Mouse (Mus musculus) liver, embryonic 13.5 days (tissue): ENCODE results near the gene Tmsb15b2. TPM values are rescaled to one million over a fixed set of nuclear protein-coding genes. Genes with fewer than 3 reads are reported as not detected.
"Not testable (repeated sequence)": the region's sequence is repeated elsewhere in the genome, so short reads cannot be mapped to it uniquely, and the experiment has no call there.

Source experiments
- ATAC-seq: fragments of 200-750 bp; cut with Nextera tagmentation; 2 replicates; pipeline ENCODE4 v1.8.0; 2017; ENCODE audit warnings: low read depth, mild to moderate bottlenecking, moderate number of reproducible peaks, moderate library complexity
- DNase-seq: peaks from one replicate; pipeline ENCODE4 v3.0.0; 2022
- H3K27ac ChIP-seq: fragments of 300-500 bp; sonication (generic); 2 replicates; pipeline ENCODE4 v1.5.1; 2015; ENCODE audit warnings: moderate library complexity, mild to moderate bottlenecking, inconsistent platforms
- H3K27me3 ChIP-seq: fragments of 300-500 bp; sonication (generic); 2 replicates; pipeline ENCODE4 v1.6.1; 2015; ENCODE audit warnings: mild to moderate bottlenecking, inconsistent platforms
- H3K36me3 ChIP-seq: fragments of 300-500 bp; sonication (generic); 2 replicates; pipeline ENCODE4 v1.6.1; 2015; ENCODE audit warnings: mild to moderate bottlenecking, inconsistent platforms
- H3K4me1 ChIP-seq: fragments of 300-500 bp; sonication (generic); replicated peaks from 2 replicates; pipeline ENCODE4 v1.6.1; 2015; ENCODE audit warnings: inconsistent platforms
- H3K4me2 ChIP-seq: fragments of 300-500 bp; sonication (generic); 2 replicates; pipeline ENCODE4 v1.6.1; 2015; ENCODE audit warnings: inconsistent platforms, mild to moderate bottlenecking, moderate library complexity
- H3K4me3 ChIP-seq: fragments of 300-500 bp; sonication (generic); replicated peaks from 2 replicates; pipeline ENCODE4 v1.5.1; 2015; ENCODE audit warnings: mild to moderate bottlenecking, inconsistent platforms
- H3K9ac ChIP-seq: fragments of 300-500 bp; sonication (generic); 2 replicates; pipeline ENCODE4 v1.6.1; 2015; ENCODE audit warnings: mild to moderate bottlenecking, inconsistent platforms
- H3K9me3 ChIP-seq: fragments of 300-500 bp; sonication (generic); replicated peaks from 2 replicates; pipeline ENCODE4 v1.6.1; 2016; ENCODE audit warnings: inconsistent platforms
- WGBS: fragments of 180-500 bp; shearing (Covaris S2); methylation state at CpG from one replicate; pipeline ENCODE4 v1.1.7; 2015; ENCODE audit not compliant: insufficient replicate concordance; 5-methylcytosine and 5-hydroxymethylcytosine counted together
- polyA plus RNA-seq: library from polyadenylated mRNA; unstranded; fragments of >200 nt; fragmentation: Nextera tagmentation; extraction: Ambion mirVana; gene quantifications from 2 replicates; pipeline ENCODE4 v1.2.1, GENCODE M21; 2015

The Tmsb15b2 gene
- polyA plus RNA-seq, 1 experiment from 2014 or later: 6.3 TPM

DNA sequence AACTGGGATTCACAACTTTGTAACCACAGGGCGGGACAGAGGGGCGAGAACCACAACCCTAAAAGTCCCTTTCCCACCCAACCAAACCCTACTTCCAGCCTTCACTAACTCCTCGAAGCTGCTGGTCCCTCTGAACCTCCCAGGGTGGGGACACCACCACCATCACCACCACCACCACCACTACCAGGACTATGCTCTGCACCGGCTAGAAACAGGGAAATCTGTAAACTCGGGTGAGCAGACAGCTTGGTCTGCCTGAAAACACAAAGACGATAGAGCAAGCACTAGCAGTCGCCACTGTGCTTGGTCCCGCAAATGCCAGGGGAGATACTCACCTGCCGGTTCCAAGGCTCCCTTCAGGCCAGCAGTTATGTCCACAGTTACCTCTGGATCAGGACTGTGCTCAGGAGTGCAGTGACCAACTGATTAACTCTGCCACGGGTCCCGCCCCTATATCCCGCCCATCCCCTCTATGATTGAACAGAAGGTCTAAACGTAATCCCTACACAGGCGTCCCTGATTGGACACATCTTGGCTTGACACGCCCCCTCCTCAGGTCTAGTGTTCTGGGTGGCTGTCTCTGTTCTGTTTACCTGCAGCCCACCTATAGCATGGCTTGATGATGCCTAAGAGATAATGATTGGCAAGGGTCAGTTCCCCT is 1.3 kb upstream of the Tmsb15b2 start, which contains the start of the genes Tmsb15l and Tmsb15b1:
Gene Tmsb15l (minus strand): TSS at position 446 of the 661 bp plus-strand sequence.
Gene Tmsb15b1 (minus strand): TSS at position 451 of the 661 bp plus-strand sequence.
- WGBS: 26% methylated on average over 15 of the region's 15 CpGs
- Histone ChIP-seq H3K9ac (no peak within 1 kb of the TSS), H3K27ac (no peak within 1 kb of the TSS), H3K4me1 (no peaks in the 10 kb centered on the region), H3K4me3 (peak within 1 kb of the TSS; percentile 26), H3K4me2 (peak within 1 kb of the TSS; percentile 39), H3K36me3 (no peaks in the 10 kb centered on the region), H3K27me3 (no peaks in the 10 kb centered on the region), H3K9me3 (no peaks in the 10 kb centered on the region)
- DNase-seq (peak; percentile 40), ATAC-seq (peak; percentile 97)

DNA sequence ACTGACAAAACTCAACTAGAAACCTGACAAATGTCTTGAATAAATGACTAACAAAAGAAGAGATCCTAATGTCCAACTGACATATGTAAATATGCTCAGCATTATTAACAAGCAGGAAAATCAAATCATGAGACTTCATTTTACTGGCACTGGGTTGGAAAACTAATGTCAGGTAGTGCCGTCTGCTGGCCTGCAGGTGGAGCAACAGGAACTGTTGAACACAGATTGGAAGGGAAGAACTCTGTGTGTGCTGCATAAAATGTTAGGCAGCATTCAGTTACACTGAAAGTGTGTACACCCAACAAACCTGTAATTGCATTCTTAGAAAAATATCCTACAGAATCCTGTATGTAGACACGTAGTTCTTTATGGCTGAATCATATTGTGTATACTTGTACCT is 15.6 kb downstream of the Tmsb15b2 start:
- no peak overlapping the region for H3K9ac ChIP-seq
- no peak overlapping the region for H3K4me3 ChIP-seq
- H3K27ac ChIP-seq: no peak overlapping the region
- no peak overlapping the region for H3K4me2 ChIP-seq
- H3K4me1 ChIP-seq: no peaks in the 10 kb centered on the region
- H3K27me3 ChIP-seq: no peaks in the 10 kb centered on the region
- WGBS: 20% methylated on average over 2 of the region's 2 CpGs
- H3K9me3 ChIP-seq: no peaks in the 10 kb centered on the region
- H3K36me3 ChIP-seq: no peaks in the 10 kb centered on the region
- ATAC-seq (no peak), DNase-seq (no peak)

DNA sequence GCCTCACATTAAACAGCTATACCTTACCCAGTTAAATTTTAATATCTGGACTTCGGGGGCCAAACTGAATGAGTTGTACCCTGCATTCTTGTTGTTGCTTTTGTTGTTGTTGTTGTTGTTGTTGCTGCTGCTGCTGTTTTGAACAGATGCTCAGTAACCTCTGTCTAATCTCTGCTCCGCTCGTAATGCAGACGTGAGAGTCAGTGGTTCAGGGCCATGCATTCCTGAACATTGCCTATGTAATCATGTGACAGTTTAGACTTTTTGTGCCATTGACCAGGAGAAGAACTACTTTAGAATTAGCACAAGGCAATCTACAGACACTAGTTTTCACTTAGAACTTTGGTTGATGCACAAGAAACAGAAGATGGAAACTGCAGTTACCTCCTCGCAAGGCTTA is 17.0 kb downstream of the Tmsb15b2 start:
- H3K9ac ChIP-seq, H3K4me3 ChIP-seq: not testable (repeated sequence)

DNA sequence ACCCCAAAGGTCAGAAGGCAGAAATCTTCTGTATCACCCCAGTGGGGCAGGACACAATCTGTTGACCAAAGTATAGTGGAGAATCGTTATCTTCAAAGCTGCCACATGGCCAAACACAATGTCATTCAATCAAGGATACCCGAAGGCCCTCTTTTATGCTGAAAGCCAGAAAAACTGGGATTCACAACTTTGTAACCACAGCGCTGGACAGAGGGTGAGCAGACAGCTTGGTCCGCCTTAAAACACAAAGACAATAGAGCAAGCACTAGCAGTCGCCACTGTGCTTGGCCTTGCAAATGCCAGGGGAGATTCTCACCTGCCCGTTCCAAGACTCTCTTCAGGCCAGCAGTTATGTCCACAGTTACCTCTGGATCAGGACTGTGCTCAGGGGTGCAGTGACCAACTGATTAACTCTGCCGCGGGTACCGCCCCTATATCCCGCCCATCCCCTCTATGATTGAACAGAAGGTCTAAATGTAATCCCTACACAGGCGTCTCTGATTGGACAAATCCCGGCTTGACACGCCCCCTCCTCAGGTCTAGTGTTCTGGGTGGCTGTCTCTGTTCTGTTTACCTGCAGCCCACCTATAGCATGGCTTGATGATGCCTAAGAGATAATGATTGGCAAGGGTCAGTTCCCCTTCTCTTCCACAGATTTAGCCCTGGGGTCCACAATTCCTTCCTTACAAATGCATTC is 17.6 kb downstream of the Tmsb15b2 start:
- H3K4me1 ChIP-seq, DNase-seq, H3K9ac ChIP-seq, H3K4me2 ChIP-seq, H3K9me3 ChIP-seq, H3K4me3 ChIP-seq, H3K27ac ChIP-seq, H3K27me3 ChIP-seq, H3K36me3 ChIP-seq: not testable (repeated sequence)
- ATAC-seq: peak; percentile 75; the same call in 1 of the 2 replicates
- 22% methylated on average over 13 of the region's 13 CpGs for WGBS

More for the DNA sequence above, 17.0 kb downstream of the Tmsb15b2 start:
- H3K9me3 ChIP-seq, H3K36me3 ChIP-seq, H3K27ac ChIP-seq, H3K4me1 ChIP-seq, ATAC-seq, H3K27me3 ChIP-seq, DNase-seq, H3K4me2 ChIP-seq: not testable (repeated sequence)
- 62% methylated on average over 5 of the region's 5 CpGs for WGBS

DNA sequence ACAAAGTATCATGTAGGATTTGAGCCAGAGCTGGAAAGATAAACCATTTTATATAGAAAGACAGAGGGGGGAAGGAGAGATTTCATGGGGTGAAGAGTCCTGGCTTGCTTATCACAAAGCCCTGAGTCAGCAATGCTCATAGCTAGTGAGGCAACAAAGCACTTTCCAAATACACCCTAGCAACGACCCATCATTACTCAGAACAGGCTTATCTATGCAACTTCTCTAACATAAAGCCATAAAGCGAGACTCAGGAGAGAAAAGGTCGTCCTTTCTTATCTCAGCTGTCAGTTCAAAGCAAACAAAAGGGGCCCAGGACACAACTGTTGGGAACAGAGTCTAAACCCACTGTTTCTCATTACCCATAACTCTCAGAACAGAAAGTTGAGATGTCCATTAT is 37.3 kb downstream of the Tmsb15b2 start:
- H3K36me3 ChIP-seq: no peaks in the 10 kb centered on the region
- ATAC-seq (no peak), DNase-seq (no peak)
- H3K27ac ChIP-seq: no peak overlapping the region
- no peaks in the 10 kb centered on the region for H3K27me3 ChIP-seq
- H3K4me2 ChIP-seq: no peak overlapping the region
- no peak overlapping the region for H3K4me3 ChIP-seq
- no peaks in the 10 kb centered on the region for H3K4me1 ChIP-seq
- 17% methylated on average over 3 of the region's 3 CpGs for WGBS
- H3K9ac ChIP-seq: no peak overlapping the region
- no peaks in the 10 kb centered on the region for H3K9me3 ChIP-seq

DNA sequence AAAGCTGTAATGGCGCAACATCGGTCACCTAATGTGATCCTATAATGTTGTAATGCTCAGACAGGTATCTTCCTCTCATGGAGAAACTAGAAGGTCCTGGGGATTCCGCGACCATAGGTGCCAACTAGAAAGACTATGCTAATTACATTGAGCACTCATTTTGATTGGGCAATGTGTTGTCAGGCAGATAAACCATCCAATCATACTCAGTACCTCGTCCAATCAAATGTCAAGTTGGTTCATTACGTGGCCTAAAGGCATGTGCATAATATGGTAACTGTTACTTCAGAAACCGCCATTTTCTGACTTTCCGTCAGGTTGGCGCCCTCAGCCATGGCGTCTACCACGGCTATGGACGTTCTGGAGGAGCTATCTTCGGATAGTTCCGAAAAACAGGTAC is 48.3 kb downstream of the Tmsb15b2 start, which contains the start of gene H2bfm:
Gene H2bfm (plus strand): TSS at position 295 of the 400 bp plus-strand sequence.
- H3K4me1 ChIP-seq: no peaks in the 10 kb centered on the region
- H3K9ac ChIP-seq: no peak within 1 kb of the TSS
- ATAC-seq: no peak
- WGBS: 75% methylated on average over 14 of the region's 14 CpGs
- no peak within 1 kb of the TSS for H3K27ac ChIP-seq
- no peak for DNase-seq
- no peak within 1 kb of the TSS for H3K4me2 ChIP-seq
- H3K27me3 ChIP-seq: no peaks in the 10 kb centered on the region
- H3K9me3 ChIP-seq: peaks cover 5% of the 10 kb centered on the region; the same call in 1 of the 2 replicates
- no peak within 1 kb of the TSS for H3K4me3 ChIP-seq
- H3K36me3 ChIP-seq: no peaks in the 10 kb centered on the region

DNA sequence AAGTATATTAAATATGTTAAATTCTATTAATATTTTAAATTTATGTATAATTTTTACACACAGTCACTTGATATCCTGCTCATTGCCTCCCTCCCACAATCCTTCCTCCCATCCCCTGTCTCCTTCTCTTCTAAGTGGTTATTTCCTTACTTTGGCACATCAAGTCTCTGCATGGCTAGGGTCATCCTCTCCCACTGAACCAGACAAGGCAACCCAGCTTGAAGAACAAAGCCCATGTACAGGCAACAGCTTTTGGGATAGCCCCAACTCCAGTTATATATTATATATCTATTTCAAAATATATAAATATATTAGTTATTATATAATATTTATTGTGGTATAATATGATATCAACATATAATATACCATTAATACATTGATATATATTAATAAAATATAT is 49.4 kb downstream of the Tmsb15b2 start:
- Histone ChIP-seq H3K27me3 (no peaks in the 10 kb centered on the region), H3K27ac (no peak overlapping the region), H3K4me1 (no peaks in the 10 kb centered on the region), H3K9me3 (peaks cover 5% of the 10 kb centered on the region; the same call in 1 of the 2 replicates), H3K36me3 (no peaks in the 10 kb centered on the region), H3K4me2 (no peak overlapping the region), H3K9ac (no peak overlapping the region), H3K4me3 (no peak overlapping the region)
- DNase-seq (no peak), ATAC-seq (no peak)

Other genes with a start within 250 kb of the Tmsb15b2 start
- gene Morf4l2, start 231.8 kb downstream of the Tmsb15b2 start, polyA plus RNA-seq: 227 and 272 TPM in 2 replicates
- not detected in 2 replicates for gene Glra4, start 195.4 kb downstream of the Tmsb15b2 start, polyA plus RNA-seq
- 0.40 and 0.59 TPM in 2 replicates for gene Plp1, start 152.8 kb downstream of the Tmsb15b2 start, polyA plus RNA-seq
- gene Rab9b, start 106.7 kb downstream of the Tmsb15b2 start, polyA plus RNA-seq: not detected in 2 replicates
- gene H2bfm, start 48.2 kb downstream of the Tmsb15b2 start, polyA plus RNA-seq: not detected in 2 replicates
- 0.43 TPM in 1 of 2 replicates, not detected in the other for gene Tmsb15l, start 1.4 kb upstream of the Tmsb15b2 start, polyA plus RNA-seq
- gene Tmsb15b1, start 1.4 kb upstream of the Tmsb15b2 start, polyA plus RNA-seq: 3.7 and 4.5 TPM in 2 replicates
- 0.42 and 0.44 TPM in 2 replicates for gene Zcchc18, start 17.7 kb upstream of the Tmsb15b2 start, polyA plus RNA-seq
- gene Slc25a53, start 62.8 kb upstream of the Tmsb15b2 start, polyA plus RNA-seq: 2.6 and 3.6 TPM in 2 replicates
- gene Fam199x, start 74.1 kb upstream of the Tmsb15b2 start, polyA plus RNA-seq: 1.2 and 1.5 TPM in 2 replicates
- gene Esx1, start 146.6 kb upstream of the Tmsb15b2 start, polyA plus RNA-seq: not detected in 2 replicates